Mouse (Mus musculus) ovary, postnatal 36 days (tissue): ENCODE measurements around the gene Pou6f1.
"Not testable (repeated sequence)": the region's sequence is repeated elsewhere in the genome, so short reads cannot be mapped to it uniquely, and the experiment has no call there.

ENCODE experiments used
- DNase-seq: peaks from one replicate; pipeline ENCODE4 v3.0.0; 2022; ENCODE audit warnings: low spot score, mixed read lengths

Gene Pou6f1

DNA sequence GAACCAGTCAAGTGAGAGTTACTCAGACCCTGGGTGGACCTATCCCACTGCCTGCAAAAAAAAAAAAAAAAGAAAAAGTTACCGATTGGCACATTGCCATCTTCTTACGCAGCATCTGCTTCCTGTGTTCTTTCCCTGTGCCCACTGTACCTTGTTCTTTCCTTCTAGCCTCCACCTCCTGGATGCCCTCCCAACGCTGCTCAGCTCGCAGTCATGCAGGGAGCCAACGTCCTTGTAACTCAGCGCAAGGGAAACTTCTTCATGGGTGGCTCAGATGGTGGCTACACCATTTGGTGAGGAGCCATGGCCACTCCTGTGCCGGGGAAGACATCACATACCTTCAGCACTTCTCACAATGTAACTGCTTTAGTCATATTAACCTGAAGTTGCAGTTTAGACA, 19.4 kb upstream of the Pou6f1 start:
- DNase-seq: no peak

GRCm38 (mm10) chr15:100616221-100616620, 16.4 kb upstream of the Pou6f1 start:
- no peak for DNase-seq

DNA sequence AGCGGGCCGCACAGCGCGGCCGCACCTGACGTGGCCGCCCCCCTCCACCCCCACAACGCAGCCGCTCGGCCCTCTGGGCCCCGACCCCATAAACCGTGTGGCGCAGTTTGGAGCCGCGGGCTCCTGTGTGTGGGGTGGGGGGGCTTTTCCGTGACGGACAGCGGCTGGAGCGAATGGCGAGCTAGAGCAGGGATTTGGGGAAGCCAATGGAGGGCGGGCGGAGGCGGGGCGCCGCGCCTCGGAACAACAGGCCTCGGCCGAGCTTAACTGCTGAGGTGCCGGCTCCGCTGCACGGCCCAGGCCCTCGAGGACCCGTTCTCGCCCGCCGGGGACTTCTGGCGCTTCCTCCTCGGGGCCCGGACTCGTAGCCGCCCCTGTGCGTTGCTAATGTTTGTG, 16.0 kb upstream of the Pou6f1 start:
- peak; percentile 89 for DNase-seq

GRCm38 (mm10) chr15:100614996-100615824, 15.4 kb upstream of the Pou6f1 start, which contains the start of gene Dazap2:
TSS of gene Dazap2 (plus strand) at chr15:100615349.
- peak; percentile 99 for DNase-seq

GRCm38 (mm10) chr15:100614218-100614995, 14.6 kb upstream of the Pou6f1 start:
- DNase-seq: no peak

DNA sequence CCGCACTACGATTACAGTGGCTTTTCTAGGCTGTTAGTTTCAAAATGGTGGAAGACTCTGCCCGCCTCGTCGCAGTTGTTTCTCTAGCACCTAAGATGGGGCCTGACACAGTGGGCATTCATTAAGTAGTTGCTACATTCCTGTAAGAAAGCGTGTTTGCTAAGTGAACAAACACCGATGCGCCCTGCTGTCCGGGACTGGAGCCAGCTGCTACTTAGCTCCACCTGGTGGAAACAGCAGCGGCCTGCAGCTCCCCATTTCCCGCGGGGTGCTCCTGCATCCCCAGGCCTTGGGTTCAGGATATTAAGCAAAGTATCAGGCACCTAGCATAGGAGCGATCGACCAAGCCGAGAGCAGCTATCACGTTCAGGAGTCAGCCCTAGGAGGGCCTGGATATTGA, 13.8 kb upstream of the Pou6f1 start:
- DNase-seq: peak; percentile 77

DNA sequence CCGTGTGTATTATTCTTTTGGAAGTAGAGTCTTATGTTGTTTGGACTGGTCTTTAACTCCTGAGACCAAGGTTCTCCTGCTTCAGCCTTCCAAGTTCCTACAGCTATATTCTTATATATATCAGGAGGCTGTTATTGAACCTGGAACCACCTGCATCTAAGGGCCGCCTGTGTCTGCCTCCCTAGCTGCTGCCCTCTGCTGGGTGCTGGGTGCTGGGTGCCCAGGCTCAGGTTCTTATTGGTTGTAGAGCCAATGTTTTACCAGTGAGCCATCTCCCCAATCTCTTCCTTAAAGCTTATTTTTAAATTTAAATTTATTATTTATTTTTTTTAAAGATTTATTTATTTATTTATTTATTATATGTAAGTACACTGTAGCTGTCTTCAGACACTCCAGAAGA, 12.6 kb upstream of the Pou6f1 start:
- DNase-seq: no peak

DNA sequence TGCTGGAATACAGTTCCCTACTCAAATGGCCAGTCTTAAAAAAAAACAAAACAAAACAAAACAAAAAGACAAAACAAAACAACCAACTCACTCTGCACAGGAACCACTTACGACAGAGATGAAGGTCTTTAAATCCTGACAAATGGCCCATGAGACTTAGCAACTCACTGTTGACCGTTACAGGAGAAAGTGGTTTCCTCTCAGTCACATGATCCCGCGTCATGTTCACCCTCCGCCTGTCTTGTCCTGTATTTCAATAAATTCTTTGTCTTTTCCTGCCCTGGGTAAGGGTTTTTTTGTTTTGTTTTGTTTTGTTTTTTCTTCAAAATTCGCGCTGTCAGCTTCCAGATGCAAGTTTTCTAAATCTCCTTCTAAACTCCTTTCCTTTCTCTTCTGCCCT, 12.2 kb upstream of the Pou6f1 start:
- DNase-seq: no peak

DNA sequence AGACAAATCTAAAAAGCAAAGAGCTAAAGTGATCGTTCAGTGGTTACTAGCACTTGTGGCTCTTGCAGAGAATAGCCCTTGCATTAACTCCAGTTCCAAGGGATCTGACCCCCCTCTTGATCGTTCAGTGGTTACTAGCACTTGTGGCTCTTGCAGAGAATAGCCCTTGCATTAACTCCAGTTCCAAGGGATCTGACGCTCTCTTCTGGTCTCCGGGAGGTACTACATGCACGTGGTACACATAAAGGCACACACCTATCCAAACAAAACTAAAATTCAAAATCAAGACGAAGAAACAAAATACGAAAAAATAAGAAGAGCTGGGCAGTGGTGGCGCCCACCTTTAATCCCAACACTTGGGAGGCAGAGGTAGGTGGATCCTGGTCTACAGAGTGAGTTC, 6.9 kb upstream of the Pou6f1 start:
- DNase-seq: not testable (repeated sequence)

DNA sequence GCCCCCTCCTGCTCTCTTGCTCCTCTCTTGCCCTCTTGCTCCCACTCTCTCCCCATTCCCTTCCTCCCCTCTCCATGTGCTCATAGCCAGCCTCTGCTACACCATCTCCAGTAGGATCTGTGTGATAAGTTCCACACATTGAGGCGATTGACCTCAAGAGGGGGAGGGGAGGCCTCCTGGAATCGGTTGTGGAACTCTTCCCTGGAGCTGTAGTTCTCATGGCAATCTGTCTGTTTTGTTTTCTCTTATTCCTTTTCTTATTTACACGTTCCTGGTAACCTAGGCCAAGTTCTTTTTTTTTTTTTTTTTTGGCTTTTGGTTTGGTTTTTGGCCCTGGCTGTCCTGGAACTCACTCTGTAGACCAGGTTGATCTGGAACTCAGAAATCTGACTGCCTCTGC, 1.9 kb upstream of the Pou6f1 start:
- DNase-seq: no peak

DNA sequence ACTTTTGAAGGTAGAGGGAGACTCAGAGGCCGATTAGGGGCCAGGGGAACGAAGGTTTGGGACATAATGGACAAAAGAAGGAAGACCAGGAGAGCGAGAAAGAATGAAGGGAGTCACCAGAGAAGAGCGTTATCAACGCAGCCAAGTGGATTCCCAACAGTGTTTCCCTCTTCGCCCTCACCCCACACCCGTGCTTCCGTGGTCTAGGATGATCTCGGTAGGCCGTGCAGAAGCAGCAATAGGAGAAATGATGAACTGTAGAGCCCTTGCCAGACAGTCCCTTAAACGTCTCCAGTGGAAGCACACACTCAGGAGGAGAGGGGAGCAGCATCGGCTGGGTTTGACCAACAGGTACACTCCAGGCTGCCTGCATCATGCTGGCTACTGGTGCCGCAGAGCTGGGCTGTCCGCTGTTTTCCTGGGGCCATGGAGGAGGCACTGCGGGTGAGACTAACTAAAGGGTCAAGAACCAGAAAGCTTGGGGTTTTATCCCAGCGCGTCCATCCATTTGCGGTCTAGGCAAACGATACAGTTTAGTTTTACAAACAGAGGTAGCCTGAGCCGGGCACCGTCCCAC, 1.0 kb upstream of the Pou6f1 start:
- no peak for DNase-seq

GRCm38 (mm10) chr15:100600047-100600695, 387 bp upstream of the Pou6f1 start:
- DNase-seq: peak; percentile 79

DNA sequence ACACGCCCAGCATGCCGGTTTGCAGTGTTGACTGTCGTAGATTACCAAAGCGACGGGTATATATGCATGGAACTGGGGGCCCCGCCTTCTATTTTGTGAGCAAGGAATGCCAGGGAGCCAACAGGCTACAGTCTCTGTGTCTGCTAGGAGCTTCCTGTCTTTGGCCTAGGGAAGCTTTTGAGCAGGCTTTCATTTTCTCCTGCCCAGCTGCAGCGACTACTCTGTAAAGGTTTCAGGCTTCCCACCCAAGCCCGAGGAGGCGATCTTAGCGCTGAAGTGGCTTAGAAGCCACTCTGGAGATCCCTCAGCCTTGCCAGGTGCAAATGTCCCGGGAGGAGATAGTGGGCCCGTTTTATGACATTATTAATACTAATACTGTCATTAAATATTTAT, 905 bp downstream of the Pou6f1 start:
- peak; percentile 42 for DNase-seq

GRCm38 (mm10) chr15:100598287-100598882, 1.4 kb downstream of the Pou6f1 start:
- no peak for DNase-seq

- no peak for DNase-seq
These were observed 7.0 kb downstream of the Pou6f1 start for GRCm38 (mm10) chr15:100592817-100593216.

GRCm38 (mm10) chr15:100590436-100590835, 9.3 kb downstream of the Pou6f1 start:
- no peak for DNase-seq

- DNase-seq: no peak
These were observed 11.5 kb downstream of the Pou6f1 start for GRCm38 (mm10) chr15:100588297-100588696.

DNA sequence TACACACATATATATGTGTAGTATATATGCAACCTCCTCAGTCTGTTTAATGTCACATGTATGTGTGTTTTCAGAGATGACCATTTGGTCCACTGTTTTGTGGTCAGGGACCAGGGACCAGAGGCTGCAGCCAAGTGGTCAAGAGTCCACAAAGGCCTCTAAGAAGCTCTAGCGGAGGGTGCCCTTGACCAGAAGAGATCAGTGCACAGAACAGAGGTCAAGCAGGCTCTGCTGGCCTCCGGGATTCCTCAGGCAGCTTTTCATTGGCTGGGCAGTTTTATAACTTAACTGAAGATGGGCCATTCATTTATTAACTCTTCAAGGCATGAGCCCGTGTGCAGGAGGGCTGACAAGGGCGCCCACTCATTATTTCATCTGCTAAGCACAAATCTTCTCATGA, 12.6 kb downstream of the Pou6f1 start:
- DNase-seq: no peak

DNA sequence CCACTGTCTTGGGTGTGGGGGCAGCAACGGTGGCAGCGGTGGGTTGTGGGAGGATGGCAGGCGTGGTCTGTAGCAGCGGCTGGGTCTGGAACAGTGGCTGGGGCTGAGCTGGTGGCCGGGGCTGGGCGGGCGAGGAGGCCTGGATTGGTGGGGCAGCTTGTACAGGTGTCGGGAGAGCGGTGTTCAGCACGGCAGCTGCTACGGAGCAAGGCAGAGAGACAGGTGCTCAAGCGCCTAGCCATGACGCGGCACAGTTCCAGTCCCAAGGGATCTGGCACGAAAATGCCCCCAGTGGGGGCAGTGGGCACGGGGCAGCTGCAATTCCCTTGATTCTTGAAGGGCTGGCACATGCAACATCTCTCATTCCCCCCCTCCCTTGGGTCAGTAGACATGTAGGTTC, 13.9 kb downstream of the Pou6f1 start:
- DNase-seq: no peak

- DNase-seq: no peak
These were observed 19.7 kb downstream of the Pou6f1 start for GRCm38 (mm10) chr15:100580108-100580507.

- no peak for DNase-seq
These were observed 21.8 kb downstream of the Pou6f1 start for GRCm38 (mm10) chr15:100577972-100578371.

DNA sequence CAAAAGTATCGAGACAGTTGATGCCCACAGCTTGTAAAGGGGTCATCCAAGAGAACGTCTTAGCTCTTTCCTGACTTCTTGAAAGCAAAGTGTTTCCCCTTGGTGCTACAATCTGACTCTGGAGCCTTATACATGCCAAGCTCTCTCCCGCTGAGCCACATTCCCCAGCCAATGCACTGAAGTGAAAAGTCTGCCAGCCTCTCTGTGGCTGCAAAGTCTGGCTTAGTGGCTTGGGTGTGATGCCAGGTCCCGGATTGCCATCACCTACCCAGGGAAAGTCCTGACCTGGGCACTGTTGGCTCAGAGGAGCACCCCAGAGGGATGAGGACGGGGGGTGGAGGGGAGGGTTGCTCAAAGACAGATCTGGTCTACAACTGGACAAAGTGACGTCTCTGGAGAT, 23.0 kb downstream of the Pou6f1 start:
- DNase-seq: no peak
